Mouse (Mus musculus) thymus, postnatal 36 days (tissue): Measurements from ENCODE around the gene Icam5.
"Not testable (repeated sequence)": the region's sequence is repeated elsewhere in the genome, so short reads cannot be mapped to it uniquely, and the experiment has no call there.

Source experiments
- DNase-seq, 2 experiments: peaks; one replicate each; pipeline ENCODE4 v3.0.0; 2022; ENCODE audit warnings: mixed read lengths in 2 of 2

The Icam5 gene

GRCm38 (mm10) chr9:21031896-21032351, at the start of gene Icam5:
Gene Icam5 (plus strand): TSS chr9:21032073.
- peak in 1 of 2 experiments; percentile 52 for DNase-seq

GRCm38 (mm10) chr9:20982171-20982570, 49.7 kb upstream of the Icam5 start:
- DNase-seq: no peak

- DNase-seq: peak; percentile 31 to 44
Observed at GRCm38 (mm10) chr9:20983169-20983568, 48.7 kb upstream of the Icam5 start.

GRCm38 (mm10) chr9:20986952-20987686, 44.8 kb upstream of the Icam5 start:
- DNase-seq: no peak

GRCm38 (mm10) chr9:20987953-20988352, 43.9 kb upstream of the Icam5 start:
- peak; percentile 16 to 37 for DNase-seq

GRCm38 (mm10) chr9:20990861-20991260, 41.0 kb upstream of the Icam5 start:
- DNase-seq: no peak

- no peak for DNase-seq
Observed at GRCm38 (mm10) chr9:20991587-20991986, 40.3 kb upstream of the Icam5 start.

- no peak for DNase-seq
Observed at GRCm38 (mm10) chr9:20993165-20993898, 38.5 kb upstream of the Icam5 start.

- DNase-seq: no peak
Observed at GRCm38 (mm10) chr9:20995069-20995468, 36.8 kb upstream of the Icam5 start.

GRCm38 (mm10) chr9:20997065-20997464, 34.8 kb upstream of the Icam5 start:
- DNase-seq: no peak

- DNase-seq: not testable (repeated sequence)
Observed at GRCm38 (mm10) chr9:20998337-20998736, 33.5 kb upstream of the Icam5 start.

- no peak for DNase-seq
Observed at GRCm38 (mm10) chr9:21000811-21001210, 31.1 kb upstream of the Icam5 start.

- DNase-seq: no peak
Observed at GRCm38 (mm10) chr9:21001651-21002200, 30.1 kb upstream of the Icam5 start.

- no peak for DNase-seq
Observed at GRCm38 (mm10) chr9:21002270-21002626, 29.6 kb upstream of the Icam5 start.

GRCm38 (mm10) chr9:21002627-21003551, 29.0 kb upstream of the Icam5 start, which contains the start of gene Mrpl4:
Gene Mrpl4 (plus strand): TSS chr9:21002738.
- DNase-seq: peak; percentile 75 to 80

- DNase-seq: no peak
Observed at GRCm38 (mm10) chr9:21007313-21007952, 24.4 kb upstream of the Icam5 start.

GRCm38 (mm10) chr9:21008007-21008406, 23.9 kb upstream of the Icam5 start:
- DNase-seq: no peak

GRCm38 (mm10) chr9:21010362-21010761, 21.5 kb upstream of the Icam5 start:
- no peak for DNase-seq

GRCm38 (mm10) chr9:21010939-21011541, 20.8 kb upstream of the Icam5 start:
- DNase-seq: not testable (repeated sequence)

- no peak for DNase-seq
Observed at GRCm38 (mm10) chr9:21011846-21012312, 20.0 kb upstream of the Icam5 start.

GRCm38 (mm10) chr9:21012368-21012767, 19.5 kb upstream of the Icam5 start:
- DNase-seq: no peak
